Mouse (Mus musculus): ENCODE results near the gene E2f1. TPM values are rescaled to one million over a fixed set of nuclear protein-coding genes. Genes with fewer than 3 reads are reported as not detected.

Gene E2f1
- polyA plus RNA-seq, 1 experiment from 2014 or later: 0.92 TPM

DNA sequence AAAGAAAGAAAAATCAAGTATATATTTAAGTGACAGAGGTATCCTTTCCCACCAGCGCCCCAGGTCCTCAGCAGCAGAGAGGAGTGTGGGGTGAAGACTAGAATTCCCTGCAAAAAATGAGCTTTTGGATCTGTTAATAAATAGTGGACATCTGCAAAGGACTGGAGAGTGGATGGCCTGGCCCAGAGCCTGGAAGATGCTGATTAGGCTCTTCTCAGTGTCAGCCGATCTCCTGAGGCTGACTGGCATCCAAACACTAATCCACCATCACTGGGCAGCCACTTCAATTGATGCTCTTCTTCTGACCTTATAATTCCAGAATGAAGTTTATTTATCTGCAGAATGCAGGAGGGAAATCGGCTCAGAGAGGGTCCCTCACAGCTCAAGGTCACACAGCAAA is 3.3 kb upstream of the E2f1 start:
- H3K27ac ChIP-seq (ENCODE audit: low read depth, low read length): no peak overlapping the region
- peaks cover 17% of the 10 kb centered on the region; the same call in 1 of the 2 replicates for H3K4me1 ChIP-seq (ENCODE audit: control insufficient read depth, insufficient read depth, low read length)
- no peaks in the 10 kb centered on the region for H3K9me3 ChIP-seq (ENCODE audit: control insufficient read depth, low read length)
- no peak overlapping the region for H3K4me2 ChIP-seq (ENCODE audit: low read depth, low read length)
- WGBS: 86% methylated on average over 3 of the region's 3 CpGs
- H3K27me3 ChIP-seq (ENCODE audit: control insufficient read depth, insufficient read depth, low read length): no peaks in the 10 kb centered on the region
- ATAC-seq (ENCODE audit: low read depth): no peak
- H3K9ac ChIP-seq (replicated peaks; ENCODE audit: low read depth, low read length): no peak overlapping the region
- no peaks in the 10 kb centered on the region for H3K36me3 ChIP-seq (ENCODE audit: control insufficient read depth, insufficient read depth, low read length)
- no peak overlapping the region for H3K4me3 ChIP-seq (ENCODE audit: low read depth, low read length)

DNA sequence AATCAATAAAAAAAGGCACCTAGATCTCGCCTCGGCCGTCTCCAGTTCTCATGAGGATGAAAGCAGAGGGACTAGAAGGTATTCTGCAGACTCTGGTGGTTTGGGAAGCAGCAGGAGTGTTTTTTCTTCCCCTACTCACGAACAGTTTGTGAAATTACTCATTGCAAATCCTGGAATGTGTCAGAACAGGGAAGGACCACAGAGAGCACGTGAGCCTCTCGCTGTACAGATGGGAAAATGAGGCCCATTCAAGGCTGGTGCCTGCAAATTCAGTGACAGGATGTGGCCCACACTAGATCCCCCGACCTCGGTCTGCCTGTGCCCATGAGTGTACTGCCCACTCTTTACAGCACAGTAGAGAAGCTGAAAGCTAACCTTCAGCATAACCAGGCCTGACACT is 2.3 kb upstream of the E2f1 start:
- Histone ChIP-seq H3K4me2 (ENCODE audit: low read depth, low read length) (no peak overlapping the region), H3K4me1 (ENCODE audit: control insufficient read depth, insufficient read depth, low read length) (peaks cover 13% of the 10 kb centered on the region; the same call in 1 of the 2 replicates), H3K9ac (replicated peaks; ENCODE audit: low read depth, low read length) (no peak overlapping the region), H3K9me3 (ENCODE audit: control insufficient read depth, low read length) (no peaks in the 10 kb centered on the region), H3K4me3 (ENCODE audit: low read depth, low read length) (no peak overlapping the region), H3K27me3 (ENCODE audit: control insufficient read depth, insufficient read depth, low read length) (no peaks in the 10 kb centered on the region), H3K36me3 (ENCODE audit: control insufficient read depth, insufficient read depth, low read length) (no peaks in the 10 kb centered on the region), H3K27ac (ENCODE audit: low read depth, low read length) (no peak overlapping the region)
- 69% methylated on average over 8 of the region's 8 CpGs for WGBS
- ATAC-seq (ENCODE audit: low read depth): no peak

DNA sequence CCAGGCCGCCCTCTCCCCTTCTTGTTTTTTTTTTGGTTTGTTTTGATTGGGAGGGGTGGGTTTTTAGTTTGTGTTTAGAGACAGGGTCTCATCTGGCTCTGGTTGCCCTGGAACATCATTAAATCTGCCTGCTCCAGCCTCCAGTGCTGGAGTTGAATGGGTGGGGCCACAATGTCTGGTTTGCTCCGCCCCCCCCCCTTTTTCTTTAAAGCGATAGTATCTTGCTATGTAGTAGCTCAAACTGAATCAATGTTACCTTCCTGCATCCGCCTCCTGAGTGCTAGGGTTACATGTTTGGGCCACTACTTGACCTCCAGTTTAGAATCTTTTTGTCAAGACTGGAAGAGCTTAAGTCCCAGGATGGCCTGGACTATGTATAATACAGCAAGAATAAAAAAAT is 1.6 kb upstream of the E2f1 start:
- Histone ChIP-seq H3K4me3 (ENCODE audit: low read depth, low read length) (no peak overlapping the region), H3K9me3 (ENCODE audit: control insufficient read depth, low read length) (no peaks in the 10 kb centered on the region), H3K9ac (replicated peaks; ENCODE audit: low read depth, low read length) (no peak overlapping the region), H3K27me3 (ENCODE audit: control insufficient read depth, insufficient read depth, low read length) (no peaks in the 10 kb centered on the region), H3K36me3 (ENCODE audit: control insufficient read depth, insufficient read depth, low read length) (no peaks in the 10 kb centered on the region), H3K4me2 (ENCODE audit: low read depth, low read length) (no peak overlapping the region), H3K27ac (ENCODE audit: low read depth, low read length) (no peak overlapping the region), H3K4me1 (ENCODE audit: control insufficient read depth, insufficient read depth, low read length) (peaks cover 13% of the 10 kb centered on the region; the same call in 1 of the 2 replicates)
- ATAC-seq (ENCODE audit: low read depth): no peak
- WGBS: 88% methylated on average over 4 of the region's 4 CpGs

DNA sequence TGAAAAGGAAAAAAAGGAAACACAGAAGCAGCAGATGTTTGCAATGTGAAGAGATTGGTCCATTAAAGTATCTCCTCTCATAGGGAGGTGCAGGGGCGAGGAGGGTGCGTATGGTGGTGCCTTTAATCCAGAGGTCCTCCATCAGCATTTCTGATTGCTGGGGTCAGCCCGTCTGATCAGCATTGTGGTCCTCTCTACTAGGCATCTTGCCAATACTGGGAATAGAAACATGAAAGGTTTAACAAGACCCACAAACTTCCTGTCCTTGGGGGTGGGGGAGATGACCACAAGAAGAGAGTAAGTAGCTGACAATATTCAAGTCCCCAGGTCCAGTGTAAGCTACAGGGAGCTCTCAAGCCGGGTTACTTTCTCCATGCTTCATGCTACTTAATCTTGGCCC is 974 bp upstream of the E2f1 start:
- H3K27me3 ChIP-seq (ENCODE audit: control insufficient read depth, insufficient read depth, low read length): no peaks in the 10 kb centered on the region
- no peak for ATAC-seq (ENCODE audit: low read depth)
- no peak overlapping the region for H3K4me3 ChIP-seq (ENCODE audit: low read depth, low read length)
- H3K9me3 ChIP-seq (ENCODE audit: control insufficient read depth, low read length): no peaks in the 10 kb centered on the region
- no peak overlapping the region for H3K27ac ChIP-seq (ENCODE audit: low read depth, low read length)
- no peaks in the 10 kb centered on the region for H3K36me3 ChIP-seq (ENCODE audit: control insufficient read depth, insufficient read depth, low read length)
- WGBS: 64% methylated on average over 4 of the region's 4 CpGs
- H3K4me1 ChIP-seq (ENCODE audit: control insufficient read depth, insufficient read depth, low read length): peaks cover 15% of the 10 kb centered on the region; the same call in 1 of the 2 replicates
- no peak overlapping the region for H3K9ac ChIP-seq (replicated peaks; ENCODE audit: low read depth, low read length)
- peak overlapping the region; percentile 95 for H3K4me2 ChIP-seq (ENCODE audit: low read depth, low read length)

DNA sequence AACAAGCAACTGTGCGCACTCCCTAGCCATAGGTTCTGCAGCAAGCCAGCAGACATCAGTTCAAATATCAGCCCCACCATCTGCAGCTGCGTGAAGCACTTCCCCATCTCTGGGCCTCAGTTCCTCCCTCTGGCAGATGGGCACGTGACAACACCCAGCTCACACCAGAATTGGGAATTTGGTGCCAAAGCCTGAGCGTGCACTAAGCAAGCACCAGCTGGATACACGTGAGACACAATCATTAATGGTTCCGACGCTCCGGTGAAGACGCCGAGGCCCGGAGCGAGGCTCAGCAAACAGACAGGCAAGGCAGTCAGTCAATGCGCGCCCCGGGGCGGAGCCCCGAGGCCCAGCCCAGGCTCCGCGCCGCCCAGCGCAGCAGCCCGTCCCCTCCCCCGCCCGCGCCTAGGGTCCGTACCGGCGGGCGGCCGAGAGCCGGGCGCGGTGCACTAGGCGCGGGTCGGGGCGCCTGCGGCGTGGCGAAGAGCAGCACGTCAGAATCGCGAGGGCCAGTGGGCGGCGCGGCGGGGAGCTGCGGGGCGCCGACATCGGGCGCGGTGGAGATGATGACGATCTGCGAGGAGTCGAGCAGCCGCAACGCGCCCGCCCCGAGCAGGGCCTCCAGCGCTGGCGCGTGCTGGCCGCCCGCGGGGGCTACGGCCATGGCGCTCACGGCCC is 482 bp downstream of the E2f1 start:
- peak overlapping the region; percentile 56 for H3K4me3 ChIP-seq (ENCODE audit: low read depth, low read length)
- no peaks in the 10 kb centered on the region for H3K9me3 ChIP-seq (ENCODE audit: control insufficient read depth, low read length)
- H3K4me1 ChIP-seq (ENCODE audit: control insufficient read depth, insufficient read depth, low read length): peaks cover 16% of the 10 kb centered on the region; the same call in 1 of the 2 replicates
- peak overlapping the region; percentile 95 for H3K4me2 ChIP-seq (ENCODE audit: low read depth, low read length)
- no peaks in the 10 kb centered on the region for H3K27me3 ChIP-seq (ENCODE audit: control insufficient read depth, insufficient read depth, low read length)
- H3K36me3 ChIP-seq (ENCODE audit: control insufficient read depth, insufficient read depth, low read length): no peaks in the 10 kb centered on the region
- under 1% methylated on average over 49 of the region's 70 CpGs for WGBS
- H3K27ac ChIP-seq (ENCODE audit: low read depth, low read length): peak overlapping the region; percentile 40
- ATAC-seq (ENCODE audit: low read depth): peak; percentile 57
- H3K9ac ChIP-seq (replicated peaks; ENCODE audit: low read depth, low read length): peak overlapping the region; percentile 54

DNA sequence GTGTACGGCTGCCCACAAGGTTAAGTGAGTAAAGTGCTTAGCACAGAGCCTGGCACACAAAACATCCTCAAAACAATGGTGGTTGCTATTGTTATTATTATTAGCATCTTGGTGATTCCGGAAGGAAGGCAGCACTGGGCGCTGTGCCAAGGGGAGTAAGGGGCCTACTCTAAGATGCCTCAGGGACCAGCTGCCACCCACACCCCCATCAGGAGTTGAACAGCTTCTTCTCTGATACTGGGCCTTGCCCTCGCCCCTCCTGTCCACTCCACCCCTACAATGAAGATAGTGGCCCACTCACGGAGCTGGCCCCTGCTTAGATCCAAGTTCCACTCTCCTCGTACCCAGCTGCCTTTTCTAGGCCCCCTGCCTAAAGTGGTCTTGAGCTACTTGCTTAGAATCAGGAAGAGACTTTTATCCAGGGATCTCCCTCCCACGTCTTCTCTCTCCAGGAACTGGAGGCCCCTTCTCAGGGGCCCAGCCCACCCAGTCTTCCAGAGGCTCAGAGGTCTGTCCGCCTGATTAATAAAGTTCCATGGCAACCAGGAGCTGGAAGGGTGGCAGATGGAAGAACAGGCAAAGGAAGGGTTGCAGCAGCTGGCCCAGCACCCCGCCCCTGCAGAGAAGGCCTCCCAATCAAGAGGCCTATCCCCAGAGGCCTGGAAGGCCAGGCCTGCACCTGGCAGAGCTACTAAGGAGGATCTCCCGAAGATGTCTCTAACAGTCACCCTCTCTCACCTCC is 1.2 kb downstream of the E2f1 start:
- peak overlapping the region; percentile 56 for H3K4me3 ChIP-seq (ENCODE audit: low read depth, low read length)
- H3K36me3 ChIP-seq (ENCODE audit: control insufficient read depth, insufficient read depth, low read length): no peaks in the 10 kb centered on the region
- H3K27me3 ChIP-seq (ENCODE audit: control insufficient read depth, insufficient read depth, low read length): no peaks in the 10 kb centered on the region
- H3K9ac ChIP-seq (replicated peaks; ENCODE audit: low read depth, low read length): no peak overlapping the region
- H3K4me1 ChIP-seq (ENCODE audit: control insufficient read depth, insufficient read depth, low read length): peaks cover 14% of the 10 kb centered on the region; the same call in 1 of the 2 replicates
- H3K4me2 ChIP-seq (ENCODE audit: low read depth, low read length): peak overlapping the region; percentile 95
- H3K27ac ChIP-seq (ENCODE audit: low read depth, low read length): peak overlapping the region; percentile 60; the same call in 1 of the 2 replicates
- no peaks in the 10 kb centered on the region for H3K9me3 ChIP-seq (ENCODE audit: control insufficient read depth, low read length)
- no peak for ATAC-seq (ENCODE audit: low read depth)
- WGBS: 12% methylated on average over 10 of the region's 10 CpGs

DNA sequence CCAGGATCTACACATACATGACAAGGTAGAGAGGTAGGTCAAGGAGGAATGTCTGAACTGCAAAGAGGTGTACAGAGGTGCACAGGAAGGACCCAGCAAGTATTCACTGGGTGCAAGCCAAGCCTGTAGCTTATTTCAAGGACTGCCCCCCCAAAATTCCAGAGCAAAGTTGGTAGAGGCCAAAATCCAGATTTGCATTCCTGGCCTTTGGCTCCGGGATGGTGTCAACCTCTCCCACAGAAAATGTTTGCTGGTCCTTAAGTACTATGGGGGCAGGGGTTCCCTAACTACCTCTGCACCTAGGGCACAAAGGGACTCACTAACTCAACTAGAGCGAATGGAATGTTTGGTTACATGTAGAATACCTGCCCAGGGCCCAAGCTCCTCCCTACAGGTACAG is 1.9 kb downstream of the E2f1 start:
- peak overlapping the region; percentile 95; the same call in 1 of the 2 replicates for H3K4me2 ChIP-seq (ENCODE audit: low read depth, low read length)
- H3K27ac ChIP-seq (ENCODE audit: low read depth, low read length): 0 out of 2 replicates have a peak overlapping the region, but pooled peaks have one; percentile 44
- H3K4me3 ChIP-seq (ENCODE audit: low read depth, low read length): no peak overlapping the region
- H3K9ac ChIP-seq (replicated peaks; ENCODE audit: low read depth, low read length): no peak overlapping the region
- no peak for ATAC-seq (ENCODE audit: low read depth)
- peaks cover 14% of the 10 kb centered on the region; the same call in 1 of the 2 replicates for H3K4me1 ChIP-seq (ENCODE audit: control insufficient read depth, insufficient read depth, low read length)
- 79% methylated on average over 2 of the region's 2 CpGs for WGBS
- H3K27me3 ChIP-seq (ENCODE audit: control insufficient read depth, insufficient read depth, low read length): no peaks in the 10 kb centered on the region
- no peaks in the 10 kb centered on the region for H3K9me3 ChIP-seq (ENCODE audit: control insufficient read depth, low read length)
- no peaks in the 10 kb centered on the region for H3K36me3 ChIP-seq (ENCODE audit: control insufficient read depth, insufficient read depth, low read length)

DNA sequence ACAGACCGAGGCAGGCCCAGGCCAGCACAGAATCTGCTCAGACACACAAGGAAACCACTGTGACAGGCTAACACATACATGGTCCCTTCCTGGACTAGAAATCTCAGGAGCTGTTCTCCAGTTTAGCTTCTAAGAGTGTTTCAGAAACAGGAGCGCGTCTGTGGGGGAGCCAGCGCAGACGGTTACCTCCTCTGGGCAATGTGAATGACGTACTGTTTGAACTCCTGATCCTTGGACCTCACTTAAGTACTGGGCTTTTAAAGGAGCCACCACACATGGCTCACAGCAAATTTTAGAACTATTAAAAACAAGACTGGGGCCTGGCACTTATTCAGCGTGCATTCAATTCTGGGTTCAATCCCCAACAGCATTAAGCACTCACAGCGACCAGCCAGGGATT is 3.1 kb downstream of the E2f1 start:
- Histone ChIP-seq H3K27ac (ENCODE audit: low read depth, low read length) (no peak overlapping the region), H3K9ac (replicated peaks; ENCODE audit: low read depth, low read length) (no peak overlapping the region), H3K36me3 (ENCODE audit: control insufficient read depth, insufficient read depth, low read length) (no peaks in the 10 kb centered on the region), H3K4me2 (ENCODE audit: low read depth, low read length) (no peak overlapping the region), H3K27me3 (ENCODE audit: control insufficient read depth, insufficient read depth, low read length) (no peaks in the 10 kb centered on the region), H3K9me3 (ENCODE audit: control insufficient read depth, low read length) (no peaks in the 10 kb centered on the region), H3K4me1 (ENCODE audit: control insufficient read depth, insufficient read depth, low read length) (peaks cover 14% of the 10 kb centered on the region; the same call in 1 of the 2 replicates), H3K4me3 (ENCODE audit: low read depth, low read length) (no peak overlapping the region)
- no peak for ATAC-seq (ENCODE audit: low read depth)
- WGBS: 37% methylated on average over 8 of the region's 8 CpGs

DNA sequence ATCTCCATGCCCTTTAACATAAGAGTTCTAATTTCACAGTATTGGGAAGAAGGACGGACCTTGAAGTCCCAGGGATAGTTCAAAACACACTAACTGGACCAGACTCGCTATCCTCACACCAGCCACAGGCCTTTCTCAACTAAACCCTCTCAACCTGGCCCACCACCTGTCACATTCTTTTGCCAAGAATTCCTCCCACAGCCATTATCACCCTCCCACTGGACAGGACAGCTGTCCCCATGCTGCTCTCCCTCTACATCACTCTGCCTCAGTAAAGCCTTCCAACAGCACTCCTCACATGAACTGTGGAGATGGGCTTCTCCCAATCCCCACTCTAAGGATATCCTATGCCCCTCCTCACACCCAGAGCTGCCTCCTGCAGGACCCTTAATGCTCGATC is 4.1 kb downstream of the E2f1 start:
- H3K4me3 ChIP-seq (ENCODE audit: low read depth, low read length): no peak overlapping the region
- peaks cover 14% of the 10 kb centered on the region; the same call in 1 of the 2 replicates for H3K4me1 ChIP-seq (ENCODE audit: control insufficient read depth, insufficient read depth, low read length)
- no peak for ATAC-seq (ENCODE audit: low read depth)
- H3K4me2 ChIP-seq (ENCODE audit: low read depth, low read length): no peak overlapping the region
- H3K9ac ChIP-seq (replicated peaks; ENCODE audit: low read depth, low read length): 0 out of 2 replicates have a peak overlapping the region, but pooled peaks have one; percentile 2
- WGBS: 71% methylated on average over 3 of the region's 3 CpGs
- H3K9me3 ChIP-seq (ENCODE audit: control insufficient read depth, low read length): no peaks in the 10 kb centered on the region
- H3K27ac ChIP-seq (ENCODE audit: low read depth, low read length): no peak overlapping the region
- H3K27me3 ChIP-seq (ENCODE audit: control insufficient read depth, insufficient read depth, low read length): no peaks in the 10 kb centered on the region
- H3K36me3 ChIP-seq (ENCODE audit: control insufficient read depth, insufficient read depth, low read length): no peaks in the 10 kb centered on the region

Measured in neural tube, embryonic 14.5 days (tissue).